Mouse (Mus musculus): Measurements from ENCODE around the gene Pth1r. TPM values are rescaled to one million over a fixed set of nuclear protein-coding genes. Genes with fewer than 3 reads are reported as not detected.

Pth1r gene
- polyA plus RNA-seq, 2 experiments = 96.9 to 149 TPM

DNA sequence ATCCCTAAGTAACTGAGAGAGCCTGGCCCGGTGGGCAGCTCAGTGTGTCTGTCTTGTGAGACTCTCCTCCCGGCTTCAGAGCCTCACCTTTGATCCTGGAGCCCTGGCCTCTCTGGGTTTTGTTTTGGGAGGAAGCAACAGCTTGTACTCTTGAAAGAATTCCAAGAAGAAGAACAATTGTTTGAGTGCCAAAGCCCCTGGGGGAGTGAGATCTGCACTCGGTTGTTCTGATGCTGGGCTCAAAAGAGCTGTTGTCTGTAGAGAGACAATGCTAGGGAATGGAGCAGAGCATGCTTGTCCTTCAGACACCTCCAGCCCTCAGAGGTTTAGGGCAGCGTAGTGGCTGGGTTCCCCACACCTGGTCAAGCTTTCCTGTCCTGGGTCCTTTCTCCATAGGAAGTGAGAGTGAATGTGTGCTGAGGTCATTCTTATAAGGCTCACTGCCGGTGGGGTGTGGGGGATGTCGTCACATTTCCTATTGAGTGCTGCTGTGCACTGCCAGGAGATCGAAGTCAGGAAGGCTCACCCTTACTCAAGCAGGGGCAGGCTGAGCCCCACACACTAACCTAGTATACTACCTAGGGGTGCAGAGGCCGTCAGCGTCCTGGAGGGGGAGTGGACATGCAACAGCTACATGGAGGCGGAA is 73.7 kb downstream of the Pth1r start:
- Histone ChIP-seq H3K27ac (replicated peaks; ENCODE audit: low read depth, low read length) (no peak overlapping the region), H3K9ac (ENCODE audit: low read depth, low read length, severe bottlenecking) (no peak overlapping the region), H3K27me3 (ENCODE audit: control insufficient read depth, insufficient read depth, low read length) (no peaks in the 10 kb centered on the region), H3K9me3 (ENCODE audit: control insufficient read depth, low read length) (no peaks in the 10 kb centered on the region), H3K4me1 (ENCODE audit: control insufficient read depth, insufficient read depth, low read length) (no peaks in the 10 kb centered on the region), H3K36me3 (ENCODE audit: control insufficient read depth, insufficient read depth, low read length) (no peaks in the 10 kb centered on the region), H3K4me3 (replicated peaks; ENCODE audit: low read length) (no peak overlapping the region), H3K4me2 (replicated peaks; ENCODE audit: low read depth, low read length, severe bottlenecking) (no peak overlapping the region)
- TF ChIP-seq POLR2A (IDR thresholded peaks at IDR 0.05; ENCODE audit: borderline replicate concordance, extremely low read depth, insufficient read depth, insufficient read length) = no peak
- no peak for ATAC-seq (ENCODE audit: low FRiP score, low read depth)
- 76% methylated on average over 10 of the region's 10 CpGs for WGBS
- no peak for DNase-seq (ENCODE audit: low spot score)

GRCm38 (mm10) chr9:110672462-110673106 is 74.4 kb downstream of the Pth1r start:
- no peak for TF ChIP-seq POLR2A (IDR thresholded peaks at IDR 0.05; ENCODE audit: borderline replicate concordance, extremely low read depth, insufficient read depth, insufficient read length)
- no peak overlapping the region for H3K4me2 ChIP-seq (replicated peaks; ENCODE audit: low read depth, low read length, severe bottlenecking)
- H3K9me3 ChIP-seq (ENCODE audit: control insufficient read depth, low read length) = no peaks in the 10 kb centered on the region
- no peak for ATAC-seq (ENCODE audit: low FRiP score, low read depth)
- 65% methylated on average over 7 of the region's 7 CpGs for WGBS
- no peak overlapping the region for H3K9ac ChIP-seq (ENCODE audit: low read depth, low read length, severe bottlenecking)
- no peak overlapping the region for H3K27ac ChIP-seq (replicated peaks; ENCODE audit: low read depth, low read length)
- H3K36me3 ChIP-seq (ENCODE audit: control insufficient read depth, insufficient read depth, low read length) = no peaks in the 10 kb centered on the region
- H3K27me3 ChIP-seq (ENCODE audit: control insufficient read depth, insufficient read depth, low read length) = no peaks in the 10 kb centered on the region
- H3K4me3 ChIP-seq (replicated peaks; ENCODE audit: low read length) = no peak overlapping the region
- DNase-seq (ENCODE audit: low spot score) = no peak
- no peaks in the 10 kb centered on the region for H3K4me1 ChIP-seq (ENCODE audit: control insufficient read depth, insufficient read depth, low read length)

Other genes with a start within 250 kb of the Pth1r start
- gene Setd2, start 214.5 kb downstream of the Pth1r start, polyA plus RNA-seq (2012; rRNA removed) = 86.3 and 86.5 TPM in 2 replicates
- gene Setd2, start 214.5 kb downstream of the Pth1r start, polyA plus RNA-seq (2014; fragmentation: Nextera tagmentation; extraction: Ambion mirVana) = 52.7 and 58.0 TPM in 2 replicates
- gene Nradd, start 122.7 kb downstream of the Pth1r start, polyA plus RNA-seq (2012; rRNA removed) = 40.0 and 53.8 TPM in 2 replicates
- 28.1 and 30.4 TPM in 2 replicates for gene Nradd, start 122.7 kb downstream of the Pth1r start, polyA plus RNA-seq (2014; fragmentation: Nextera tagmentation; extraction: Ambion mirVana)
- 8.4 and 9.4 TPM in 2 replicates for gene Nbeal2, start 93.0 kb downstream of the Pth1r start, polyA plus RNA-seq (2012; rRNA removed)
- gene Nbeal2, start 93.0 kb downstream of the Pth1r start, polyA plus RNA-seq (2014; fragmentation: Nextera tagmentation; extraction: Ambion mirVana) = 3.2 and 3.3 TPM in 2 replicates
- 72.2 and 83.8 TPM in 2 replicates for gene Ccdc12, start 90.6 kb downstream of the Pth1r start, polyA plus RNA-seq (2012; rRNA removed)
- 102 and 123 TPM in 2 replicates for gene Ccdc12, start 90.6 kb downstream of the Pth1r start, polyA plus RNA-seq (2014; fragmentation: Nextera tagmentation; extraction: Ambion mirVana)
- 18.9 and 26.1 TPM in 2 replicates for gene Myl3, start 5.3 kb downstream of the Pth1r start, polyA plus RNA-seq (2012; rRNA removed)
- gene Myl3, start 5.3 kb downstream of the Pth1r start, polyA plus RNA-seq (2014; fragmentation: Nextera tagmentation; extraction: Ambion mirVana) = 16.4 and 28.1 TPM in 2 replicates
- 0.04 TPM in 1 of 2 replicates, not detected in the other for gene Prss42, start 51.0 kb upstream of the Pth1r start, polyA plus RNA-seq (2012; rRNA removed)
- gene Prss42, start 51.0 kb upstream of the Pth1r start, polyA plus RNA-seq (2014; fragmentation: Nextera tagmentation; extraction: Ambion mirVana) = not detected in 2 replicates
- not detected in 2 replicates for gene Prss44, start 66.8 kb upstream of the Pth1r start, polyA plus RNA-seq (2012; rRNA removed)
- gene Prss44, start 66.8 kb upstream of the Pth1r start, polyA plus RNA-seq (2014; fragmentation: Nextera tagmentation; extraction: Ambion mirVana) = not detected in 2 replicates
- not detected in 2 replicates for gene Prss43, start 79.5 kb upstream of the Pth1r start, polyA plus RNA-seq (2012; rRNA removed)
- gene Prss43, start 79.5 kb upstream of the Pth1r start, polyA plus RNA-seq (2014; fragmentation: Nextera tagmentation; extraction: Ambion mirVana) = not detected in 2 replicates
- not detected in 2 replicates for gene Prss45, start 87.4 kb upstream of the Pth1r start, polyA plus RNA-seq (2012; rRNA removed)
- gene Prss45, start 87.4 kb upstream of the Pth1r start, polyA plus RNA-seq (2014; fragmentation: Nextera tagmentation; extraction: Ambion mirVana) = not detected in 2 replicates
- not detected in 2 replicates for gene Prss46, start 97.4 kb upstream of the Pth1r start, polyA plus RNA-seq (2012; rRNA removed)
- gene Prss46, start 97.4 kb upstream of the Pth1r start, polyA plus RNA-seq (2014; fragmentation: Nextera tagmentation; extraction: Ambion mirVana) = not detected in 2 replicates
- gene Prss50, start 110.8 kb upstream of the Pth1r start, polyA plus RNA-seq (2012; rRNA removed) = 0.41 and 0.54 TPM in 2 replicates
- 0.21 and 0.26 TPM in 2 replicates for gene Prss50, start 110.8 kb upstream of the Pth1r start, polyA plus RNA-seq (2014; fragmentation: Nextera tagmentation; extraction: Ambion mirVana)
- 7.3 and 7.4 TPM in 2 replicates for gene Als2cl, start 132.7 kb upstream of the Pth1r start, polyA plus RNA-seq (2012; rRNA removed)
- 1.6 and 1.9 TPM in 2 replicates for gene Als2cl, start 132.7 kb upstream of the Pth1r start, polyA plus RNA-seq (2014; fragmentation: Nextera tagmentation; extraction: Ambion mirVana)
- gene Tmie, start 133.0 kb upstream of the Pth1r start, polyA plus RNA-seq (2012; rRNA removed) = 0.61 and 0.85 TPM in 2 replicates
- gene Tmie, start 133.0 kb upstream of the Pth1r start, polyA plus RNA-seq (2014; fragmentation: Nextera tagmentation; extraction: Ambion mirVana) = 0.37 and 0.52 TPM in 2 replicates
- gene Fam240a, start 169.7 kb upstream of the Pth1r start, polyA plus RNA-seq (2012; rRNA removed) = not detected in 2 replicates
- gene Fam240a, start 169.7 kb upstream of the Pth1r start, polyA plus RNA-seq (2014; fragmentation: Nextera tagmentation; extraction: Ambion mirVana) = not detected in 2 replicates
- gene Tdgf1, start 199.0 kb upstream of the Pth1r start, polyA plus RNA-seq (2012; rRNA removed) = 0.38 and 0.56 TPM in 2 replicates
- 0.40 and 0.54 TPM in 2 replicates for gene Tdgf1, start 199.0 kb upstream of the Pth1r start, polyA plus RNA-seq (2014; fragmentation: Nextera tagmentation; extraction: Ambion mirVana)
- gene Lrrc2, start 204.4 kb upstream of the Pth1r start, polyA plus RNA-seq (2012; rRNA removed) = 0.04 and 0.12 TPM in 2 replicates
- gene Lrrc2, start 204.4 kb upstream of the Pth1r start, polyA plus RNA-seq (2014; fragmentation: Nextera tagmentation; extraction: Ambion mirVana) = 0.08 TPM in 1 of 2 replicates, not detected in the other
- 0.20 and 0.24 TPM in 2 replicates for gene Rtp3, start 243.4 kb upstream of the Pth1r start, polyA plus RNA-seq (2012; rRNA removed)
- gene Rtp3, start 243.4 kb upstream of the Pth1r start, polyA plus RNA-seq (2014; fragmentation: Nextera tagmentation; extraction: Ambion mirVana) = not detected in 2 replicates

All from limb, embryonic 14.5 days (tissue).